Mouse (Mus musculus) testis, adult 2 months (tissue): Measurements from ENCODE around the gene Sox1.

ENCODE experiments used
- CTCF ChIP-seq: fragments of 200-500 bp; IDR thresholded peaks from 2 replicates; pipeline ENCODE4 v1.5.1; 2012; ENCODE audit warnings: low read depth, mild to moderate bottlenecking, inconsistent platforms, low read length, moderate library complexity; ENCODE audit not compliant: control insufficient read depth, insufficient read depth, insufficient replicate concordance
- POLR2A ChIP-seq: fragments of 200-500 bp; IDR thresholded peaks from 2 replicates; pipeline ENCODE4 v1.6.1; 2012; ENCODE audit warnings: low read depth, mild to moderate bottlenecking, inconsistent platforms, low read length, moderate library complexity; ENCODE audit not compliant: control insufficient read depth

GRCm38 (mm10) chr8:12445926-12446680, 51.0 kb downstream of the Sox1 start:
- no peak for TF ChIP-seq POLR2A
- TF ChIP-seq CTCF, result no peak
